Mouse (Mus musculus) bone marrow macrophage, adult 2 months (primary cell): ENCODE measurements around the gene Mpzl3.

Experiments used
- CTCF ChIP-seq: IDR thresholded peaks from 2 replicates; pipeline ENCODE4 v1.5.1; 2012; ENCODE audit warnings: low read depth, mild to moderate bottlenecking, low read length, moderate library complexity
- POLR2A ChIP-seq: IDR thresholded peaks from 2 replicates; pipeline ENCODE4 v1.6.1; 2012; ENCODE audit warnings: mild to moderate bottlenecking, low read depth, low read length, borderline replicate concordance

DNA sequence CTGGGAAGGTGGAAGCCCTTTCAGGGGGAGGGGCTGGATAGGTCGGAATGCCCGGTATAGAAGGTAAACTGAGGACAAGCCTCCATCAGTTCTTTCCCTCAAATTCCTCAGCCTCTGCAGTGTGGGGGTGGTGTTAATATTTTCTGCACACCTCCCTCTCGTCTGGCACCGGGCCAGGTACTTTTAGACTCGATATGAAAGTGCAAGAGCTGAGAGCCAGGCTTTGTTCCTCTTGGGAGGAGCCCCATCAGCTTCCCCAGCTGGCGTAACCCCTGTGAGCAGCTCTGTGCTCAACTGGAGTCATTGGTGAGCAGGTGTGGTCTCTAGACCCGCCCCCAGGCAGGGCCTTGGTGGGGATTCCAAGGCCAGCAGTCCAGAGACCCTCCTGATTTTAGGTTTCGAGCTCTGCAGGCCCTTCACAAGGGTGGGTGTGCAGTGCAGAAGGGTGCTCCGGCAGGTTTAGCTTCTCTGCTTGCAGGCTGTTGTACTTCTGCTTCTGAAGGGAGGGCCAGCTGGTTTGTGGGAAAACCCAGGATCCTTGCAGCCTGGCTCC, 67.3 kb downstream of the Mpzl3 start:
- no peak for TF ChIP-seq CTCF
- TF ChIP-seq POLR2A: no peak
